Mouse (Mus musculus) ovary, adult 18-20 months (tissue): ENCODE results near the gene Smarcd3.

Experiments
- DNase-seq: peaks from one replicate; pipeline ENCODE4 v3.0.0; 2022; ENCODE audit warnings: low spot score, mixed read lengths

Smarcd3 gene

DNA sequence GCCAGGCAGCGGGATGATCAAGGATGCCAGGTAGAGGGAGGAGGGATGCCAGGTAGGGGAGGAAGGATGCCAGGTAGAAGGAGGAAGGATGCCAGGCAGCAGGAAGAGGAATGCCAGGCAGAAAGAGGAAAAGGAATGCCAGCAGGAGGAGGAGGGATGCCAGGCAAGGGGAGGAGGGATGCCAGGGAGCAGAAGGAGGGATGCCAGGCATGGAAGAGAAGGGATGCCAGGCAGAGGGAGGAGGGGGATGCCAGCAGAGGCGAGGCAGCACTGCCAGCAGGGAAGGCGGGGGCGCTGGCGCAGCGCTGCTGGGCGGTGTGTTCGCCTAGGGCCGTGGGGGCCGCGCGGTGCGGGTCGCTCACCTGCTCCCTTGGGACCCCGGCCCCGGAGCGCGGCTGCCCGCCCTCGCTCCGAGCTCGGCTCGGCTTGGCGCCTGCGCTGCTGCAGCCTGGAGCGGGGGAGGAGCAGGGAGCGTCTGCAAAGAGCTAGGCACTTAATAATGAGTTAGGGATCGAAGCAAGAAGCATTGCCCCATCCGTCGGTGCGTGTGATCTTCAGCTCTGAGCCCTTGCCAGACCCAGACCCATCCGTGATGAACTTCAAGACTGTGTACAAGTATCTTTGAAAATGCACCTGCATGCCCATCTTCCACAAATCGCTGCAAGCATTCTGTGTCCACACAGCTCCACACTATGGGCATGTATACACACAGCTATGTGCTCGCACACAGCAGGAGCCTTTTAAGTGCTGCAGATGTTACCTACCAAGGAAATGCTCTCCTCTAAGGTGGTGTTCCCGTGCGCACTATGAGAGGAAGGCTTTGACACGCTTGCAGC lies at the start of gene Smarcd3:
Gene Smarcd3, minus strand, starts transcription at position 426 of the 836 bp plus-strand sequence.
- no peak for DNase-seq

DNA sequence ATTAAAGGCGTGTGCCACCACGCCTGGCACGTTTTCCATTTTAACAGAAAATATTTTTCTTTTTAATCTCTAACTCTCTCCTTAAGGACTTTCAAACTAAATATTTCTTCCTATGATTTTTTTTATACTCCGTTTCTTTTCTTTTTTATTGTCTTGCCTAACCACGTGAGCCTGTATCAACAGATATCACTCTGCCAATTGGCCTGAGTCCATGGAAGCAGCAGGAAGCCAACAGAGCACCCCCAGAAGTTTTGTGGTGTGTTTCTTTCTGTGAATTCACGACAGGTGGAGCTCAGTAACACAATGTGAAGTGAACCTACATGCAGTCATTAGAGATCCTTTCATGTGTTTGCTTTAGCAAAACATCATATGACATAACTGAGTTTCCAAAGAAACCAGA lies 37.2 kb upstream of the Smarcd3 start:
- DNase-seq, result no peak

DNA sequence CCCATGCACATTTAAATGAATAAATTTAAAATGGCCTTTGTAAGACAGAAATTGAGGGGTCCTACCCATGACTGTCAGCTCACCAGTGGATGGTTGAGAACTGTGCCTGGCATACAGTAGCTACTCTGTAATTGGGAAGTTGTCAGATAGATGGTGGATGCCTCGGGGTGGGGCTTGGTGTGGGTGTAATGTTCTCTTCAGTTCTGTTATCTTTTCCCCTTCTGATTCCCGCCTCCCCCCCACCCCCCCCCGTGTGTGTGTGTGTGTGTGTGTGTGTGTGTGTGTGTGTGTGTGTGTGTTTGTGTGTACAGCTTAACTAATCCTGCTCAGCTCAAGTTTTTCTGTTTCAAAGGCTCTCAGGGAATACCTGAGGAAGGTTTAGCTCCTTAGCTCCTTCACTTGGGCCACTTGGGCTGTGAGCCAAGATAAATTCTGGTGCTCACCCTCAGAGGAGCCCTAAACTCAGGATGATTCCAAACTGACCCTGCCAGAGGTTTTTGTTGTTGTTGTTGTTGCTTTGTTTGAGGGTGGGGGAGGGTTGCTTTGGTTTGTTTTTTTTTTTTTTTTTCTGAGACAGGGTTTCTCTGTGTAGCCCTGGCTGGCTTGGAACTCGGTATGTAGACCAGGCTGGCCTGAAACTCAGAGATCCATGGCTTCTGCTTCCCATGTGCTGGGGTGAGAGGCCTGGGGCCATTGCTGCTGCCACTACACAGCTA lies 35.7 kb upstream of the Smarcd3 start:
- no peak for DNase-seq

DNA sequence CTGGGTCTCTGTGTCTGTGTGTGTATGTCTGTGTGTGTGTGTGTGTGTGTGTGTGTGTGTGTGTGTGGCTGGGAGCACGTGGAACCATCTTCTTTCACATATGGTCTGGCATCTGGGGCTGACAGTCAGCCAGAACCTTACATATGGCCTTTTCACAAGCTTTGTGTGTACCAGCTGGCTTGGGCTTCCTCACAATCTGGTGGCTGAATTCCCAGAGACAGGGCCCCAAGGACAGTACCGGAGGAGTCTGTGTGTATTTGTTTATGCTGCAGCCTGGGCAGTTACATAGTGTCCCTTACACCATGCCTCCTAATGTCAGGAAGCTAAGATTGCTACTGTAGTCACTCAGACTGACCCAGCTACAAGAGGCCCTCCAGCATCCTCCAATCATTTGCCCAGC lies 32.9 kb upstream of the Smarcd3 start:
- peak; percentile 35 for DNase-seq

DNA sequence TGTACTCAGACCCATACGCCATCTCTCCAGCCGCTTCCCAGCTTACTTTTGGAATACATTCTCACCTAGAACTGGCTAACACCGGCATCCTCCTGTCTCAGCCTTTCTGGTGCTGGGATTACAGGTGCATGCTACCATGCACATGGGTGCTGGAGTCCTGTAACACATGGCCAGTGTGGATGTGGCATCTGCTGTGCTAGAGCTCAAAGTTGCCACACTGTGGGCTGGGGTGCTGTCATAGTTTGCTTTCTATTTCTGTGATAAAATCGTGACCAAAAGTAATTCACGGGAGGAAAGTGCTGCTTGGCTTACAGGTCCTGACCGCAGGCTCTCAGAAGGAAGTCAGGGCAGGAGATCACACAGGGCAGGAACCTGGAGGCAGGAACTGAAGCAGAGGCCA lies 30.3 kb upstream of the Smarcd3 start:
- DNase-seq, result no peak

DNA sequence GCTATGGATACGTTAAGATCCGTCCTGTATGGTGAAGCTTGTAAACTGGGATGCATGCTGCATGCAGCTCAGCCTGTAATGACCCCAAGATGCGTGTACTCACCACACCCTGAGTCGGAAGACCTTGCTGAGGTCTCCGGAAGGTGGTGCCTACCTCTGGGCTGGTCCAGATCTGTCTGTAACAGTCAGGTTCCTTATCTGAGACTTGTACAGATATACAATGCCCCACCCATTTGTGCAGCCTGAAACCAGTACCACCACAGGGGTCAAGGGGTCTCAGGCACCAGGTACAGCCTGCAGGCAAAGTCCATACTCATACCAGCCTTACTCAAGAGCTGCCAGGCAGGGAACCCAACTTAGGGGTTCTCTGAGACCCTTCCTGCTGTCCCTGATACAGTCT lies 28.6 kb upstream of the Smarcd3 start:
- no peak for DNase-seq

DNA sequence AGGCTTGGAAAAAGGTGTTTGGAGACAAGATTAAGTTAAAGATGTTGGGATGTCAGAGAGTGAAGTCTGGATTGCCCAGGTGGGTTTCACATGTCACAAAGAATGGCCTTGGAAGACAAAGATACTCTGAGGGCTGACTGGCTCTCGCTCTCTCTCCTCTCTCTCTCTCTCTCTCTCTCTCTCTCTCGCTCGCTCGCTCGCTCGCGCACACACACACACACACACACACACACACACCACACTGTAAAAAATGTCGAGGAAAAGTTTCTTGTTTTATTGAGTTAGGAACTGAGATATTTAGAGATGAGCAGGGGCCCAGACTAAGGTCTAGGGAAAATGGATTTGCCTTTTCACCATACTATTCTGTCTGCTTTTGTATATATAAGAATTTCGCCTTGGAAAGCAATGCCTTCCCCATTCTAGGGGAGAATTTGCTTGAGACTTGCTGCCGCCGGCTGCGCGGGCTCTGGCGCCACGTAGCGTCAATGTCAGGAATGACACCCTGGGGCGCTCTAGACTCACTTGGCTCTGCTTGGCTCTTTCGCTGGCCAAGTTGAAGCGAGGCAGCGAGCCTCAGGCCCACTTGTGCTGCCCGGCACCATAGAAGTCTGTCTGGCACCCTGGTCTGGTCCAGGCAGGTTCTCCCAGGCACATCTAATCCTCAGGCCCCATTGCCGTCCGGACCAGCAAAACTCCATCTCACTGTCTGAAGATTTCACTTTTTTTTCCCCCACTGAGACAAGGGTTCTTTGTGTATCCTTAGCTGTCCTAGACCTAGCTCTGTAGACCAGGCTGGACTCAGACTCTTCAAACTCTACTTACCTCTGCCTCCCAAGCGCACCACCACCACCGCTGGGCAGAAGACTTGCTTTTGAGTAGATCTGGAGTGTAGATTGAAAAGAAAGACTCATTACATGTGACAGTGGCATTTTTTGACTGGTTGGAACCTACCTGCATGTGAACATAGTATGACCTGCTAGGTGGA lies 27.8 kb upstream of the Smarcd3 start:
- DNase-seq, result peak; percentile 59

DNA sequence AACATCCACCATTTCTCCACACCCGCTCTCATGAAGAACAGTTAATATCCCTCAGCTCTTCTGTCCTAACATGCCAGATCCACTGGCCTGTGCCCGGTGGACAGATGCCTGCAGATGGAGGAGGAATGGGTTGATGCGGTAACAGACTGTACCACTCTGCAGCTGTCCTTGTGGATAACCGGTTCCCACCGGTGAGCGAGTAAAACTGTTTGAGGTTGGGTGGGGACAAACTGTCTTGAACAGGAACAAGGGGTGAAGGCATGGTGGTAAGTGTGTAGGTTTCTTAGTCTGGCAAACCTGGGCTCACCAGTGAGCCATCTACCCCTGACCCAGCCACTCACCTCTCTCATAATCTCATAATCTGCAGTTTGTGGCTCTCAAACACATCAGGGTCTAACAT lies 27.1 kb upstream of the Smarcd3 start:
- DNase-seq, result no peak

DNA sequence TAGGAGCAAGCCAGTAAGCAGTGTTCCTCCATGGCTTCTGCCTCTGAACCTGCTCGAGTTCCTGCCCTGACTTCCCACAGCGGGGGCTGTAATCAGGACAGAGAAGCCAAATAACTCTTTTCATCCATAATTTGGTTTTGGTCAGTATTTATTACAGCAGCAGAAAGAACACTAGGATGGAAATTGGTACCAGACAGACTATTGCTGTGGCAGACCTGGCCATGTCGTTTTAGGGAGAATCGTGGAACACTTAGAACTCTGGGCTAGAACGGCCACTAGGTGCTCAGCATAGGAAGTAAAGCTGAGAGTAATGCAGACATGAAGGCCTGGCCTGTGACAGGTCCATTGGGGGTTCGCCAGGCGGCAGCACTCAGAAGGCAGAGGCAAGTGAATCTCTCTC lies 25.5 kb upstream of the Smarcd3 start:
- DNase-seq, result no peak

DNA sequence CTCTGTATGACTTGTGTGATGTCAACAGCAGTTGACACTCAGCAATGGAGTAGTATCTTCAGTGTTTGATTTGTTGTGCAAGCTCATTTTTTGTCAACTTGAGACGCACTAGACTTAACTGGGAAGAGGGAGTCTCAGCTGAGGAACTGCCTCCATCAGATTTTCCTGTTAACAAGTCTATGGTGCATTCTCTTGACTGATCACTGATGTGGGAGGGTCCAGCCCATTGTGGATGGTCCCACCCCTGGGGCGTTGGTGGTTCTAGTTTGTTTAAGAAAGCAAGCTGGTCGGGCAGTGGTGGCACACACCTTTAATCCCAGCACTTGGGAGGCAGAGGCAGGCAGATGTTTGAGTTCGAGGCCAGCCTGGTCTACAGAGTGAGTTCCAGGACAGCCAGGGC lies 25.0 kb upstream of the Smarcd3 start:
- DNase-seq, result no peak

DNA sequence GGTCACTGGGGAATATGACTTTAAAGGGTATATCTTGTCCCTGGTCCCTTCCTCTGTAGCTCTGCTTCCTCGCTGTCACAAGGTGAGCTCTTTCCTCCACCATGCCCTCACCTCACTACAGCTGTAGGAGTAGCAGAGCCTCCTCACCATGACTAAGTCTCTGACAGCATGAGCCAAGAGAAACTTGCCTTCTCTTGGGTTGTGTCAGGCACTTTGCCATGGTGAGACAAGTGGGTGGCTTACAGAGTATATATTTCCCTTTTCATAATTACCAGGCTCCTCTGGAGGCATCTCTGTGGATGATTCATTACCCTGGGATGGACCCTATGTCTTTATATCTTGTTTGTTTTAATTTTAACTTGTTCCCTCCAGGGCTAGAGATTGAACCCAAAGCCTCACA lies 21.2 kb upstream of the Smarcd3 start:
- no peak for DNase-seq

DNA sequence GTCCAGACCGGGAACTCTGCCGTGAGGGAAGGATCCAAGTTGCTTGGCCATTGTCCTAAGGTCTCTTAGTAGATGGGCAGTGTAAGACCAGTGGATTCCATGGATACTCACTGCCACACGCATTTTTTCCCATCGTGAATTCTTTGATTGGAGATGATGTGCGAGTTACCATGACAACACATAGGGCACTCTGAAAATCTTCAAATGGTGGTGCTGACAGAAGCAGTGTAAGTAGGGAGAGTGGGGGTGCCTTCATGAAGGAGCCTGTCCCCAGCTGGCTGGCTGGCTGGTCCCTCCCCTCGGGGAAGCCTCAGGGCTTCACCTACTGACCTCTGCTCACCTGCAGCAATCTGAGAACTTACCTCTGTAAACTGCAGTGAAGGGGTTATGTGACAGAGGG lies 14.9 kb upstream of the Smarcd3 start:
- DNase-seq, result no peak

DNA sequence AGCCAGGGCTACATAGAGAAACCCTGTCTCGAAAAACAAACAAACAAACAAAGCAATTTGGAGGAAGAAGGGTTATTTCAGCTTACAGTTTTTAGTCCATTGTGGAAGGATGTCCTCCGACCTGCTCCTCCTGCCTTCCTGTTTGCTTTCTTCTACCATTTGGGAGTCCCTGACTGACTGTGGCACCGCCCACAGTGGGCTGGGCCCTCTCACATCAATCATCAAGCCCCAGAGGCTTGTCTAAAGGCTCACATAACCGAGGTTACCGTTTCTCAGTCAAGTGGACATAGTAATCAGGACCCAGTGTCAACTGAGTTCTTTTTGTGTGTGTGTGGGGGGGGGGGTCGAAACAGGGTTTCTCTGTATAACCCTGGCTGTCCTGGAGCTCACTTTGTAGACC lies 13.9 kb upstream of the Smarcd3 start:
- no peak for DNase-seq

DNA sequence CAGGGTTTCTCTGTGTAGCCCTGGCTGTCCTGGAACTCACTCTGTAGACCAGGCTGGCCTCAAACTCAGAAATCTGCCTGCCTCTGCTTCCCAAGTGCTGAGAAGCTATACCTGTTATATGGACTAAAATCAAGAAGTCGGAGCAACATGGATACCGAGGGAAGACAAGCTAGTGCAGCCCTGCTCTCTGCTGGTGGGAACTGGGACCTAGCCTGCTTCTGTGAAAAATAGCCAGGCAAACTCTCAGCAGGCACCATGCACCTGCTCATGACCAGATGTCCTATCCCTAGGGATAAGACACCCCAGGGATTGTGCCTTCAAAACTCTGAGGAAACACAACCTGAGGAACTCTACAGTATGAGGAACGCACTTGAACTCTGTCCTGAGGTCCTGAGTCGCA lies 12.8 kb upstream of the Smarcd3 start:
- DNase-seq, result no peak

DNA sequence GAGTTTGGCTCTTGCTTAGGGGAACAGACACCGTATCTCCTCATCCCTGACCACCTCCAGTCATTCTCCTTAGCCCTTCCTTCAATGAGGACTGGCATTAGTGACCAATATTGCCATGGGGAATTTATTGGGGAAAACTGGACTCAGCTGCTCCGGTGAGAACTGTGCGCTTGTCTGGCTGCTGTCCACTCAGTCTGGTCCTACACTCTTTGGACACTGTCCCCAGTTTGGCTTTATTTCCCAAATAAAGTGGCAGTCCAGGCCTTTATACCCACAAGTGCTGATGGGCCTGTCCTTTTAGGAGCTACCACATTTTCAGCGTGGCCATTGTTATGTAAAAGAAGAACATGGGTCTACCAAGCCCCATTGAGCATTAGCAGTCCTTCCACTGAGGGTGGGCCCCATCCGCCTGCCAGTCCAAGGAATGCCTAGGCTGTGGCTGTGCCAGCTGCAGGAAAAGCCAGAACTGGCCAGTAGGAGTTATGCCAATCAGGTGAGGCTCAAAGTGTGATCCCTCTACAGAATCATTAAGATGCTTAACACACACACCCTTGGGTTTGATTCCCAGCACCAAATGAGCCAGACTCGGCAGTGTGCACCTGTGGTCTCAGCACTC lies 11.4 kb upstream of the Smarcd3 start:
- DNase-seq, result no peak

DNA sequence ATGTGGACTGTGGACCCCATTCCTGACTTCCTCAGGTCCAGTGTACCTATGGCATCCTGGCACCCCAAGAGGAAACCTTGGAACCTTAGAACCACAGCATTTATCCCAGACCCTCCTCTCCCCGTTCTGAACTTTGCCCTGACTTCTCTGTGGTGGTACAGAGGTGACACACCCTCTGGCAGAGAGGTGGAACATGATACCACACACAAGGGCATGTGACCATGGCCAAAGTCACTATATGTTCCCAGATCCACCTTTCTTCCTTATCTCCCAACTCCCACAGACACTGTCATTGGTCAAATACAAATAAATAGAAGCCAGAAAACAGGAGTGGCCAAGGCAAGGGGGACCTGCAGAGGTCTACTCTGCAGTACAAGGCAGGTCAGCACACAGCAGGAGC lies 10.9 kb upstream of the Smarcd3 start:
- DNase-seq, result no peak

DNA sequence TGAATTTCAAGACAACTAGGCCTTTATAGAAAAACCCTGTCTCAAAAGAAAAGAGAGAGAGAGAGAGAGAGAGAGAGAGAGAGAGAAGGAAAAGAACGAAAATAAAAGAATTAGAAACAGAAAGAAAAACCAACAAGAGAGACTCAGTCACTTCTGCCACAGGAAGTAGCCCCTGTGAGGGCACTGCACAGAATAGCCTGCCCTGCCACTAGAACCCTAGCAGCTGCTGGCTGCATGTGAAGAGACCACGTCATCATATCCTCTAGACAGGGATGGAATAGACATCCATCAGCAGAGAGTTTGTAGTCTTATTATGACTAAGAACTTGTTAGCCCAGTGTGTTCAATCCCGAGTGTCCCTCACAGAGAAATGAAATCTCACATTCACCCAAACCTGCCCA lies 5.5 kb upstream of the Smarcd3 start:
- no peak for DNase-seq

DNA sequence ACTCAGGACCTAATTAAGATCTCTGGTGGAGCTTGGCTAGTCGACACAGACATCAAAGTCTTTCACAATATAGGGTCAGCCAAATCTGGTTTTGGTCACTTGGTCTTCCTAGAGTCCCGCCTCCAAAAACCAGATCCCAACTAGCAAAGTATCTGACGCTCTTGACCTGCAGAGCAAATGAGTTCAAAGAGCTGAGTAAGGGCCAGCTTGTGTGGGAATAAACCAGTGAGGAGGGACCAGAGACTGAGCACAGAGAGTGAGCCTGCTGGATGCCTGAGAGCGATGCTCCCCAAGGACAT lies 560 bp upstream of the Smarcd3 start:
- no peak for DNase-seq

DNA sequence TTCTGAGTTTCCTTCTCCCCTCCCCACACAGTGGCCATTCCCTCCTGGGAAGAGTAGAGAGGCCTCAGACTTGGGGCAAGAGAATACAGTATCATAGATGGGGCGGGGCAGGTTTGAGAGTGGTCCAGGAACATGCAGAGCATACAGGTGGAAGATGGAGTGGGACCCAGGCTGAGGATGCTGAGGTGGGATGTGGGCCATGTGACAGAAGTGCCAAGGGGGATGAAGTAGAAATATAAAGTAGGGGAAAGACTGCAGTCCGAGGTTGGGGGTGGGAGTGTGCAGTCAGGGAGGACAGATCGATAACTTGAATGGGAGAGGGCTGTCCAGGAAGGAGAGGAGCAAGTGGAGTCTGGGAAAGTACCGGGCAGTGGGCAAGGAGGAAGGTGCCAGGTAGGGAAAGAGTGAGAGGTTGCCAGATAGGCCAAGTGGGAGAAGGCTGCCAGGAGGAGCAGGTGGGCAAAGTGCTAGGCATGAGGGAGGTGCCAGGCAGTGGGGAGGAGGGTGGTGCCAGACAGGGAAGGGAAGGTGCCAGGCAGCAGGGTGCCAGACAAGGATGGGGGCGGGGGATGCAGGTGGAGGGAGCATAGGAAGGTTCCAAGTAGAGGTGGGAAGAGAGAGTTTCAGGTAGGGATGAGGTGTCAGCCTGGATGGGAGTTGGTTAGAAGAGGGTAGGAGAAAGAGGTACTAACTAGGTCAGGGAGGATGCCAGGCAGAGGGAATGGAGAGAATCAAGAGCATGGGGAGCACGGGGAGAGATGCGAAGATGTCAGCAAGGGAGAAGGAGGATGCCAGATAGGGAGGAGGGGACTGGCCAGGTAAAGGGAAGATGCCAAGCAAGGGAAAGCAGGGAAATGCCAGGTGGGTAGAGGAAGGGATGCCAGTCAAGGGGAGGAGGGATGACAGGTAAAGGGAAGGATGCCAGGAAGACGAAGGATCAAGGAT lies 898 bp downstream of the Smarcd3 start:
- no peak for DNase-seq

DNA sequence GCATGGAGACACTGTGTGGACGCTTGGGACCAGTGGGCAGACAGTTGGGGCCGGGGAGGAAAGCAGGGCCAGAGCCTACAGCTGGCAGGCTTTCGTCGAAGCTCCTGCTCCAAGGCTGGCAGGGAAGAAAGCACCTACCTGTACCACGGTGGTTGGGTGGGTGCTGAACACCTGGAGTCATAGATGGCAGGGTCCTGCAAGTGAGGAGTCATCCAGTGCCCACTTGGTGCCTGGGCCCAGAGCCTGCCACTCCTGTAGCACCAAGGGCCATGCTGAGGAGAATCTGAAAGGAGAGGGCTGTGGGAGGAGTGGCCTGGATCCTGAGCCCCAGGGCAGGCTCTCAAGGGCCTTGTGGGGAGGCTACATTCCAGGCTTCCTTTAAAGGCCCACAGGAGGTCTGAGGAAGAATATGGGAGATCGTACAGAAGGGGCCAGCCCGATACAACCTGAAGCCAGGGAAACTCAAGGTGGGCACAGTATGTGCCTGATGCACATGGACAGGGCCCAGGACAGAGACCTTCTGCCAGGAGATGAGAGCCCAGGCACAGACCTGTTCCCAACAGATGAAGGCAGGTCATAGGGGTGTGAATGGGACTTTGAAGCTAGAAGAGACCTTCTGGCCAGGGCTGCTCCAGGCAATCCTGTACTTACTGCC lies 1.7 kb downstream of the Smarcd3 start:
- DNase-seq, result no peak

DNA sequence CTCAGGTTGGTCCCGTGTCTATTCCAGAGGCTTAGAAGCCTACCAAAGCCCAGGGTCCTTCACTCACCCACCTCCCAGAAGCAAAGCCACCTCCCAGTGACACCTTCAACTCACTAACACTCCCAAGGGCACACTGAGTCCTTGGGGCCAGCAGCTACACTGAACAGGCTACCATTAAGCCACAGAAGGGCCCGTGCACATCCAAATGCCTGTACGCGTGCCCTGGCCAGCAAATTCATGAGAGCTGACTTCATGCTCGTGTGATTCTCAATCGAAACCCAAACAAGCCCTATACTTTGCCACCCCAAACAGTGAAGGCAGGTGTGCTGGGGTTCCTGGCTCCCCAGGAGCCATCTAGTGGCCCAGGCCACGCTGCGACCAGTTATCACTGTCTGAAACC lies 3.6 kb downstream of the Smarcd3 start:
- no peak for DNase-seq
